Mouse (Mus musculus): ENCODE data around the gene Bud31.

GRCm38 (mm10) chr5:145115736-145116135, 24.4 kb upstream of the Bud31 start:
- TF ChIP-seq POLR2A (IDR thresholded peaks at IDR 0.05; ENCODE audit: control insufficient read depth, low read depth, low read length), result no peak
- TF ChIP-seq CTCF (IDR thresholded peaks at IDR 0.05; ENCODE audit: control insufficient read depth, insufficient read depth, insufficient replicate concordance, low read depth, low read length), result no peak
